Comparison of ENCODE assay signal across 8 mouse cellular contexts in genomic region chr1:171566777-171567176, GRCm38 (mm10). TPM values are rescaled to one million over a fixed set of nuclear protein-coding genes. Genes with fewer than 3 reads are reported as not detected.
A peak's percentile ranks its signal among the peaks of the same experiment; 100 is the strongest.
DNase-seq lines count a peak whose midpoint lies in the region; ATAC-seq and TF ChIP-seq lines count a peak whose summit lies in the region.
"Had no signal": no experiment of that assay in that cellular context is flagged by ENCODE, and none has a peak within 500 bp of the region (broad histone marks: within the 10 kb centered on the region; RNA-seq: fewer than 3 reads in every experiment).

No protein-coding gene starts in this region.

- peak; percentile 83 for TF ChIP-seq CTCF in intestine, postnatal 0 days (IDR thresholded peaks at IDR 0.05; ENCODE audit: low read depth)
- TF ChIP-seq CTCF in liver, embryonic 14.5 days (IDR thresholded peaks at IDR 0.05; ENCODE audit: low read depth) = peak; percentile 63

- 21% methylated on average over 8 of the region's 8 CpGs for WGBS in forebrain, embryonic 15.5 days
- WGBS in intestine, postnatal 0 days = 19% methylated on average over 8 of the region's 8 CpGs
- 15% methylated on average over 8 of the region's 8 CpGs for WGBS in liver, embryonic 14.5 days (ENCODE audit: insufficient replicate concordance)

- no peak overlapping the region for H3K27ac ChIP-seq in ES-E14 (ENCODE audit: insufficient read depth, low read depth, low read length, poor library complexity, severe bottlenecking)
- H3K27ac ChIP-seq in forebrain, embryonic 15.5 days (replicated peaks) = no peak overlapping the region
- H3K27ac ChIP-seq in intestine, postnatal 0 days (ENCODE audit: low read depth, low read length) = no peak overlapping the region
- no peak overlapping the region for H3K27ac ChIP-seq in liver, embryonic 14.5 days
- H3K27ac ChIP-seq: heart, embryonic 13.5 days had no signal

- in situ Hi-C loops in ES-E14 (cut with MboI; ENCODE audit: low sequenced_read_pairs in 2 of 2, unreplicated experiment in 2 of 2) = loop anchor here (5.0 kb wide), 1 partner anchor 39 kb away; no protein-coding TSS in a partner anchor

- H3K36me3 ChIP-seq in ES-E14 (ENCODE audit: control insufficient read depth, insufficient read depth, low read length, poor library complexity, severe bottlenecking) = no peaks in the 10 kb centered on the region
- no peaks in the 10 kb centered on the region for H3K36me3 ChIP-seq in forebrain, embryonic 15.5 days
- no peaks in the 10 kb centered on the region for H3K36me3 ChIP-seq in intestine, postnatal 0 days (ENCODE audit: control insufficient read depth, insufficient read depth)
- H3K36me3 ChIP-seq in liver, embryonic 14.5 days (replicated peaks; ENCODE audit: control insufficient read depth, insufficient read depth, low read depth) = no peaks in the 10 kb centered on the region
- H3K36me3 ChIP-seq: heart, embryonic 13.5 days had no signal

- no peaks in the 10 kb centered on the region for H3K27me3 ChIP-seq in forebrain, embryonic 15.5 days
- no peaks in the 10 kb centered on the region for H3K27me3 ChIP-seq in intestine, postnatal 0 days (replicated peaks; ENCODE audit: control insufficient read depth, insufficient read depth, low read length)
- H3K27me3 ChIP-seq in liver, embryonic 14.5 days (ENCODE audit: control insufficient read depth, insufficient read depth, low read length) = no peaks in the 10 kb centered on the region
- H3K27me3 ChIP-seq: heart, embryonic 13.5 days had no signal

- no peak overlapping the region for H3K4me2 ChIP-seq in forebrain, embryonic 15.5 days (replicated peaks)
- no peak overlapping the region for H3K4me2 ChIP-seq in intestine, postnatal 0 days (replicated peaks; ENCODE audit: low read depth)
- H3K4me2 ChIP-seq in liver, embryonic 14.5 days (ENCODE audit: low read depth) = no peak overlapping the region
- H3K4me2 ChIP-seq: heart, embryonic 13.5 days had no signal

- TF ChIP-seq EP300 in liver, embryonic 14.5 days (IDR thresholded peaks at IDR 0.05; ENCODE audit: low read depth) = no peak

- peak; percentile 86 for DNase-seq in CD4-positive, CD25-positive, alpha-beta regulatory T cell, adult 2 months (ENCODE audit: low read depth, low spot score)
- DNase-seq in ES-E14 (ENCODE audit: low read depth, low spot score) = peak; percentile 83
- DNase-seq in c-Kit-positive CD71-positive TER-119-positive erythroid progenitor cells, embryonic 14.5 days (ENCODE audit: low spot score) = peak; percentile 71
- DNase-seq in liver, embryonic 14.5 days (ENCODE audit: low read depth in 3 of 3, low spot score in 3 of 3) = peak in 1 of 3 experiments; percentile 37
- DNase-seq in retina, adult 2 months (ENCODE audit: low read depth, low spot score) = peak; percentile 15

- H3K4me3 ChIP-seq in ES-E14 (ENCODE audit: insufficient read depth in 1 of 2, low read depth in 1 of 2, low read length in 2 of 2, poor library complexity in 1 of 2, severe bottlenecking in 1 of 2) = no peak overlapping the region
- H3K4me3 ChIP-seq in forebrain, embryonic 15.5 days = no peak overlapping the region
- H3K4me3 ChIP-seq in intestine, postnatal 0 days (ENCODE audit: low read depth, low read length) = no peak overlapping the region
- H3K4me3 ChIP-seq in liver, embryonic 14.5 days (ENCODE audit: insufficient read depth in 1 of 2, low read depth in 2 of 2, low read length in 2 of 2) = no peak overlapping the region
- H3K4me3 ChIP-seq: heart, embryonic 13.5 days had no signal

- H3K4me1 ChIP-seq in ES-E14 (ENCODE audit: control insufficient read depth in 2 of 2, insufficient read depth in 2 of 2, low read length in 2 of 2, poor library complexity in 1 of 2) = no peaks in the 10 kb centered on the region
- no peaks in the 10 kb centered on the region for H3K4me1 ChIP-seq in forebrain, embryonic 15.5 days
- no peaks in the 10 kb centered on the region for H3K4me1 ChIP-seq in intestine, postnatal 0 days (replicated peaks; ENCODE audit: control insufficient read depth, insufficient read depth, low read length)
- H3K4me1 ChIP-seq in liver, embryonic 14.5 days (replicated peaks; ENCODE audit: control insufficient read depth in 2 of 2, insufficient read depth in 2 of 2, low read length in 1 of 2) = peaks cover 0 to 7% of the 10 kb centered on the region in 2 experiments; a peak in 3 of 4 replicates
- H3K4me1 ChIP-seq: heart, embryonic 13.5 days had no signal

- H3K9me3 ChIP-seq in ES-E14 (ENCODE audit: control insufficient read depth, insufficient read depth, low read depth, low read length) = no peaks in the 10 kb centered on the region
- H3K9me3 ChIP-seq in forebrain, embryonic 15.5 days = no peaks in the 10 kb centered on the region
- H3K9me3 ChIP-seq in intestine, postnatal 0 days (ENCODE audit: control insufficient read depth) = no peaks in the 10 kb centered on the region
- H3K9me3 ChIP-seq in liver, embryonic 14.5 days (ENCODE audit: control insufficient read depth, low read length) = no peaks in the 10 kb centered on the region
- H3K9me3 ChIP-seq: heart, embryonic 13.5 days had no signal

- ATAC-seq in forebrain, embryonic 15.5 days (replicated peaks) = peak; percentile 29; the same call in 1 of the 2 replicates
- 0 out of 2 replicates have a peak, but pooled peaks have one; percentile 22 for ATAC-seq in intestine, postnatal 0 days
- ATAC-seq in liver, embryonic 14.5 days (ENCODE audit: insufficient read depth) = no peak

- no peak overlapping the region for H3K9ac ChIP-seq in ES-E14 (ENCODE audit: insufficient read depth, low read depth, low read length, poor library complexity, severe bottlenecking)
- H3K9ac ChIP-seq in forebrain, embryonic 15.5 days (replicated peaks) = no peak overlapping the region
- H3K9ac ChIP-seq in intestine, postnatal 0 days (ENCODE audit: low read depth, low read length) = no peak overlapping the region
- no peak overlapping the region for H3K9ac ChIP-seq in liver, embryonic 14.5 days (replicated peaks)
- H3K9ac ChIP-seq: heart, embryonic 13.5 days had no signal

TF ChIP-seq in ES-E14, 5 proteins besides CTCF, POLR2A, EP300 and RAD21:
- TF ChIP-seq ZC3H11A (IDR thresholded peaks at IDR 0.05; ENCODE audit: borderline replicate concordance, low read depth, low read length) = 0 out of 2 replicates have a peak, but pooled peaks have one; percentile 35
- TF ChIP-seq MAFK (IDR thresholded peaks at IDR 0.05; ENCODE audit: insufficient read depth, low read depth, low read length) = no peak

RNA-seq across cellular contexts. Expression of gene Cd244a, which starts 7.8 kb away (rescaled TPM):
- total RNA-seq in ES-E14 (2012; rRNA removed) = not detected in 2 replicates
- not detected in 2 replicates for polyA plus RNA-seq in forebrain, embryonic 15.5 days (2015; fragmentation: Nextera tagmentation; extraction: Ambion mirVana)
- 0.37 and 0.44 TPM in 2 replicates for polyA plus RNA-seq in intestine, postnatal 0 days (2015; fragmentation: Nextera tagmentation; extraction: Ambion mirVana)
- 0.09 and 0.12 TPM in 2 replicates for polyA plus RNA-seq in liver, embryonic 14.5 days (2012; rRNA removed)
- 0.22 and 0.24 TPM in 2 replicates for polyA plus RNA-seq in liver, embryonic 14.5 days (2014; fragmentation: Nextera tagmentation; extraction: Ambion mirVana)

RNA-seq across cellular contexts. Expression of gene Itln1, which starts 31.7 kb away (rescaled TPM):
- not detected in 2 replicates for total RNA-seq in ES-E14 (2012; rRNA removed)
- polyA plus RNA-seq in forebrain, embryonic 15.5 days (2015; fragmentation: Nextera tagmentation; extraction: Ambion mirVana) = not detected in 2 replicates
- polyA plus RNA-seq in intestine, postnatal 0 days (2015; fragmentation: Nextera tagmentation; extraction: Ambion mirVana) = 2.5 and 3.0 TPM in 2 replicates
- polyA plus RNA-seq in liver, embryonic 14.5 days (2012; rRNA removed) = not detected in 2 replicates
- not detected in 2 replicates for polyA plus RNA-seq in liver, embryonic 14.5 days (2014; fragmentation: Nextera tagmentation; extraction: Ambion mirVana)
- polyA plus RNA-seq: heart, embryonic 13.5 days had no signal

RNA-seq across cellular contexts. Expression of gene Ly9, which starts 40.4 kb away (rescaled TPM):
- 0.13 TPM in 1 of 2 replicates, not detected in the other for total RNA-seq in ES-E14 (2012; rRNA removed)
- 0.37 TPM in 1 of 2 replicates, not detected in the other for polyA plus RNA-seq in forebrain, embryonic 15.5 days (2015; fragmentation: Nextera tagmentation; extraction: Ambion mirVana)
- 0.18 and 0.55 TPM in 2 replicates for polyA plus RNA-seq in intestine, postnatal 0 days (2015; fragmentation: Nextera tagmentation; extraction: Ambion mirVana)
- 1.0 and 1.2 TPM in 2 replicates for polyA plus RNA-seq in liver, embryonic 14.5 days (2012; rRNA removed)
- polyA plus RNA-seq in liver, embryonic 14.5 days (2014; fragmentation: Nextera tagmentation; extraction: Ambion mirVana) = 0.18 and 0.20 TPM in 2 replicates
